Mouse (Mus musculus) ES-E14 (cell line): ENCODE measurements at regions not wholly inside any gene's neighbourhood (a gene's known extent, or its start where the extent isn't known, plus 50 kb on each side); places are given as distances from the start of the nearest gene placed in this dataset.

ENCODE experiments used
- CHD2 ChIP-seq: IDR thresholded peaks from 2 replicates; pipeline ENCODE4 v1.6.1; 2014; ENCODE audit warnings: mild to moderate bottlenecking, low read depth, low read length, inconsistent platforms
- MAFK ChIP-seq: IDR thresholded peaks from 2 replicates; pipeline ENCODE4 v1.6.1; 2014; ENCODE audit warnings: mild to moderate bottlenecking, low read depth, low read length, inconsistent platforms; ENCODE audit not compliant: insufficient read depth

- TF ChIP-seq CHD2 (no peak), MAFK (no peak)
Observed at GRCm38 (mm10) chr7:82972214-82973006, 105.3 kb downstream of the Mex3b start.
